Mouse (Mus musculus) limb, embryonic 15.5 days (tissue): ENCODE results near the gene Mto1. TPM values are rescaled to one million over a fixed set of nuclear protein-coding genes. Genes with fewer than 3 reads are reported as not detected.
A peak's percentile ranks its signal among the peaks of the same experiment; 100 is the strongest.
"Not testable (repeated sequence)": the region's sequence is repeated elsewhere in the genome, so short reads cannot be mapped to it uniquely, and the experiment has no call there.

Experiments used
- ATAC-seq: fragments of 200-750 bp; cut with Nextera tagmentation; 2 replicates; pipeline ENCODE4 v1.8.0; 2017; ENCODE audit warnings: low read depth, moderate TSS enrichment; ENCODE audit not compliant: insufficient number of reproducible peaks, low FRiP score, low TSS enrichment
- H3K27ac ChIP-seq: fragments of 300-500 bp; sonication (generic); 2 replicates; pipeline ENCODE4 v1.5.1; 2015; ENCODE audit warnings: moderate library complexity, mild to moderate bottlenecking, inconsistent platforms
- H3K27me3 ChIP-seq: fragments of 300-500 bp; sonication (generic); 2 replicates; pipeline ENCODE4 v1.6.1; 2015; ENCODE audit warnings: inconsistent platforms
- H3K36me3 ChIP-seq: fragments of 300-500 bp; sonication (generic); 2 replicates; pipeline ENCODE4 v1.6.1; 2015; ENCODE audit warnings: inconsistent platforms
- H3K4me1 ChIP-seq: fragments of 300-500 bp; sonication (generic); 2 replicates; pipeline ENCODE4 v1.6.1; 2015; ENCODE audit warnings: inconsistent platforms
- H3K4me2 ChIP-seq: fragments of 300-500 bp; sonication (generic); 2 replicates; pipeline ENCODE4 v1.6.1; 2015; ENCODE audit warnings: mild to moderate bottlenecking, inconsistent platforms
- H3K4me3 ChIP-seq: fragments of 300-500 bp; sonication (generic); 2 replicates; pipeline ENCODE4 v1.5.1; 2015; ENCODE audit warnings: mild to moderate bottlenecking, inconsistent platforms
- H3K9ac ChIP-seq: fragments of 300-500 bp; sonication (generic); 2 replicates; pipeline ENCODE4 v1.6.1; 2015; ENCODE audit warnings: inconsistent platforms
- H3K9me3 ChIP-seq: fragments of 300-500 bp; sonication (generic); 2 replicates; pipeline ENCODE4 v1.6.1; 2016; ENCODE audit warnings: inconsistent platforms
- WGBS: fragments of 180-500 bp; shearing (Covaris S2); methylation state at CpG from one replicate; pipeline ENCODE4 v1.1.7; 2015; 5-methylcytosine and 5-hydroxymethylcytosine counted together
- polyA plus RNA-seq: library from polyadenylated mRNA; unstranded; fragments of >200 nt; fragmentation: Nextera tagmentation; extraction: Ambion mirVana; gene quantifications from 2 replicates; pipeline ENCODE4 v1.2.1, GENCODE M21; 2015

Gene Mto1
- polyA plus RNA-seq, 1 experiment from 2014 or later = 21.2 TPM

GRCm38 (mm10) chr9:78508106-78508786 is 60.2 kb downstream of the Mto1 start:
- Histone ChIP-seq H3K27me3 (no peaks in the 10 kb centered on the region), H3K9ac (no peak overlapping the region), H3K4me2 (no peak overlapping the region), H3K27ac (no peak overlapping the region), H3K4me1 (peaks cover 2% of the 10 kb centered on the region; the same call in 1 of the 2 replicates), H3K4me3 (no peak overlapping the region), H3K9me3 (no peaks in the 10 kb centered on the region), H3K36me3 (no peaks in the 10 kb centered on the region)
- 78% methylated on average over 16 of the region's 16 CpGs for WGBS
- no peak for ATAC-seq

- H3K4me2 ChIP-seq = no peak overlapping the region
- H3K4me1 ChIP-seq = no peaks in the 10 kb centered on the region
- H3K4me3 ChIP-seq = no peak overlapping the region
- no peaks in the 10 kb centered on the region for H3K36me3 ChIP-seq
- H3K9ac ChIP-seq = no peak overlapping the region
- H3K27me3 ChIP-seq = no peaks in the 10 kb centered on the region
- ATAC-seq = no peak
- H3K9me3 ChIP-seq = no peaks in the 10 kb centered on the region
- no peak overlapping the region for H3K27ac ChIP-seq
- WGBS = 92% methylated on average over 5 of the region's 5 CpGs
Observed at GRCm38 (mm10) chr9:78511705-78512104, 63.7 kb downstream of the Mto1 start.

GRCm38 (mm10) chr9:78513776-78514500 is 65.9 kb downstream of the Mto1 start:
- H3K4me1 ChIP-seq = no peaks in the 10 kb centered on the region
- no peak overlapping the region for H3K9ac ChIP-seq
- no peaks in the 10 kb centered on the region for H3K27me3 ChIP-seq
- 73% methylated on average over 6 of the region's 6 CpGs for WGBS
- no peaks in the 10 kb centered on the region for H3K9me3 ChIP-seq
- no peaks in the 10 kb centered on the region for H3K36me3 ChIP-seq
- no peak overlapping the region for H3K4me3 ChIP-seq
- H3K27ac ChIP-seq = no peak overlapping the region
- ATAC-seq = no peak
- H3K4me2 ChIP-seq = no peak overlapping the region

- no peaks in the 10 kb centered on the region for H3K27me3 ChIP-seq
- H3K9ac ChIP-seq = no peak overlapping the region
- no peaks in the 10 kb centered on the region for H3K9me3 ChIP-seq
- H3K27ac ChIP-seq = no peak overlapping the region
- no peak overlapping the region for H3K4me3 ChIP-seq
- 86% methylated on average over 4 of the region's 4 CpGs for WGBS
- no peaks in the 10 kb centered on the region for H3K36me3 ChIP-seq
- no peak overlapping the region for H3K4me2 ChIP-seq
- H3K4me1 ChIP-seq = no peaks in the 10 kb centered on the region
- ATAC-seq = no peak
Observed at GRCm38 (mm10) chr9:78514681-78515080, 66.7 kb downstream of the Mto1 start.

GRCm38 (mm10) chr9:78516125-78516524 is 68.1 kb downstream of the Mto1 start:
- no peaks in the 10 kb centered on the region for H3K36me3 ChIP-seq
- H3K4me3 ChIP-seq = no peak overlapping the region
- no peak overlapping the region for H3K9ac ChIP-seq
- no peaks in the 10 kb centered on the region for H3K27me3 ChIP-seq
- WGBS = 70% methylated on average over 3 of the region's 3 CpGs
- ATAC-seq = no peak
- no peak overlapping the region for H3K27ac ChIP-seq
- H3K4me1 ChIP-seq = peaks cover 13% of the 10 kb centered on the region
- H3K9me3 ChIP-seq = no peaks in the 10 kb centered on the region
- H3K4me2 ChIP-seq = no peak overlapping the region

GRCm38 (mm10) chr9:78517237-78517636 is 69.2 kb downstream of the Mto1 start:
- not testable (repeated sequence) for H3K9ac ChIP-seq, H3K4me3 ChIP-seq, H3K4me2 ChIP-seq, H3K9me3 ChIP-seq, H3K27me3 ChIP-seq, ATAC-seq, H3K36me3 ChIP-seq, H3K27ac ChIP-seq
- H3K4me1 ChIP-seq = peaks cover 19% of the 10 kb centered on the region
- WGBS = 57% methylated on average over 3 of the region's 3 CpGs

GRCm38 (mm10) chr9:78520127-78520779 is 72.2 kb downstream of the Mto1 start:
- WGBS = 3% methylated on average over 15 of the region's 15 CpGs
- Histone ChIP-seq H3K9me3 (no peaks in the 10 kb centered on the region), H3K36me3 (no peaks in the 10 kb centered on the region), H3K27me3 (no peaks in the 10 kb centered on the region), H3K27ac (no peak overlapping the region), H3K4me1 (peaks cover 19% of the 10 kb centered on the region), H3K4me3 (peak overlapping the region; percentile 40), H3K9ac (peak overlapping the region; percentile 26; the same call in 1 of the 2 replicates), H3K4me2 (peak overlapping the region; percentile 88)
- ATAC-seq = no peak

GRCm38 (mm10) chr9:78520780-78521601 is 73.0 kb downstream of the Mto1 start:
- Histone ChIP-seq H3K9me3 (no peaks in the 10 kb centered on the region), H3K36me3 (no peaks in the 10 kb centered on the region), H3K27ac (no peak overlapping the region), H3K4me1 (peaks cover 19% of the 10 kb centered on the region), H3K4me3 (peak overlapping the region; percentile 40), H3K4me2 (peak overlapping the region; percentile 88), H3K27me3 (no peaks in the 10 kb centered on the region), H3K9ac (peak overlapping the region; percentile 26; the same call in 1 of the 2 replicates)
- 4% methylated on average over 40 of the region's 40 CpGs for WGBS
- ATAC-seq = peak; percentile 32; the same call in 1 of the 2 replicates

- no peak overlapping the region for H3K9ac ChIP-seq
- WGBS = 36% methylated on average over 14 of the region's 14 CpGs
- ATAC-seq = no peak
Observed at GRCm38 (mm10) chr9:78521689-78522088, 73.7 kb downstream of the Mto1 start.

More at GRCm38 (mm10) chr9:78521689-78522088, 73.7 kb downstream of the Mto1 start:
- Histone ChIP-seq H3K27me3 (no peaks in the 10 kb centered on the region), H3K4me3 (peak overlapping the region; percentile 40), H3K36me3 (no peaks in the 10 kb centered on the region), H3K4me1 (peaks cover 20% of the 10 kb centered on the region), H3K27ac (no peak overlapping the region), H3K9me3 (no peaks in the 10 kb centered on the region), H3K4me2 (peak overlapping the region; percentile 88)
